ENCODE assay signal across 8 mouse cellular contexts in the genomic region with DNA sequence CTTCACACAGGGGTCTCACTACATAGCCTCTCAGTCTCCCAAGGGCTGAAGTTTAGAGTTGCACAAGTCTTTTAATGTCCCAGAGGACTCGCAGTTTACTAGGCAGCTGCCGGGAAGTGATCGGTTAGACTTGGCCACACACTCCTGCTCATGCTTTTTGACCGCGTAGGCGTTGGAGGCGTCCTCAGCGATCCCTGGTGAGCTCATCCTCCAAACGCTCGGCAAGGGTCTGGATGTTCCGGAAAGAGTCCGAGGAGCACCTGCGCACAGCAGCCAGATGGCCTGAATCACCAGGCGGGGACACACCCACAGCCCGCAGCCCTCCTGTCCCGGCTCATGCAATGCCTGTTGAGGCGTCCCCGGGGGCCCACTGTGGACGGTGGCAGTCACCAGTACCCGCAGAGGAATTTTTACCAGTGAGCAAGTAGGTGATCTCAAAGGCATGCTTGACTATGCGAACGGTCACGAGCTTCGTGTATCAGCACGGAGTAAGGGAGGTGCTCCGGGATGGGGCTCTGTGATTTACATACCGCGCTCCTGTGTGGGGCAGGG. TPM values are rescaled to one million over a fixed set of nuclear protein-coding genes. Genes with fewer than 3 reads are reported as not detected.
DNase-seq lines count a peak whose midpoint lies in the region; ATAC-seq and TF ChIP-seq lines count a peak whose summit lies in the region.

No protein-coding gene starts in this region.

- H3K79me2 ChIP-seq in heart, adult 2 months (replicated peaks; ENCODE audit: control insufficient read depth, insufficient read depth, low read length) = no peaks in the 10 kb centered on the region

- WGBS in heart, adult 2 months = 2% methylated on average over 28 of the region's 28 CpGs
- 3% methylated on average over 28 of the region's 28 CpGs for WGBS in lung, embryonic 16.5 days

- no peak for ATAC-seq in monocyte, adult 5-6 weeks (replicated peaks; ENCODE audit: insufficient number of reproducible peaks, low FRiP score, low TSS enrichment, poor library complexity, severe bottlenecking)
- ATAC-seq in lung, embryonic 16.5 days (ENCODE audit: low read depth) = no peak

- H3K9ac ChIP-seq in heart, adult 2 months (ENCODE audit: low read depth, low read length) = peak overlapping the region; percentile 28
- H3K9ac ChIP-seq in lung, embryonic 16.5 days (ENCODE audit: low read length) = peak overlapping the region; percentile 67

- peaks cover 4% of the 10 kb centered on the region for H3K4me1 ChIP-seq in heart, adult 2 months (ENCODE audit: control insufficient read depth, insufficient read depth, low read length)
- H3K4me1 ChIP-seq in lung, embryonic 16.5 days (replicated peaks; ENCODE audit: control insufficient read depth, insufficient read depth, low read length) = peaks cover 31% of the 10 kb centered on the region

- H3K27me3 ChIP-seq in heart, adult 2 months (ENCODE audit: control insufficient read depth, insufficient read depth, low read length) = no peaks in the 10 kb centered on the region
- H3K27me3 ChIP-seq in lung, embryonic 16.5 days (ENCODE audit: control insufficient read depth, insufficient read depth, low read depth, low read length) = no peaks in the 10 kb centered on the region

- DNase-seq in monocyte, adult 2 months (ENCODE audit: low read depth in 1 of 2, low spot score in 2 of 2) = peak; percentile 27 to 44
- peak; percentile 64 for DNase-seq in embryo, embryonic 11 days
- peak; percentile 79 to 86 for DNase-seq in heart, adult 2 months
- peak; percentile 57 for DNase-seq in kidney, adult 18-20 months
- peak; percentile 52 for DNase-seq in retina, embryonic 14.5 days (ENCODE audit: low spot score)
- no peak for DNase-seq in c-Kit-positive CD71-positive TER-119-positive erythroid progenitor cells, embryonic 14.5 days (ENCODE audit: low spot score)

- H3K36me3 ChIP-seq in heart, adult 2 months (ENCODE audit: control insufficient read depth, insufficient read depth, low read length) = no peaks in the 10 kb centered on the region
- no peaks in the 10 kb centered on the region for H3K36me3 ChIP-seq in lung, embryonic 16.5 days (ENCODE audit: control insufficient read depth, insufficient read depth, low read length)

- TF ChIP-seq POLR2A in heart, adult 2 months (IDR thresholded peaks at IDR 0.05; ENCODE audit: insufficient read depth, low read depth, low read length) = no peak

- H3K4me3 ChIP-seq in heart, adult 2 months = peak overlapping the region; percentile 45
- H3K4me3 ChIP-seq in lung, embryonic 16.5 days (ENCODE audit: low read length) = peak overlapping the region; percentile 40

- intact Hi-C loops in heart, adult 2 months (cut with DNase I) = no loop called here

- TF ChIP-seq EP300 in heart, adult 2 months (IDR thresholded peaks at IDR 0.05; ENCODE audit: insufficient read depth, low read depth, low read length) = peak; percentile 47; the same call in 1 of the 2 replicates

- no peak for TF ChIP-seq CTCF in heart, adult 2 months (IDR thresholded peaks at IDR 0.05)

- peak overlapping the region; percentile 70 for H3K4me2 ChIP-seq in lung, embryonic 16.5 days (ENCODE audit: low read depth, low read length)

- H3K9me3 ChIP-seq in lung, embryonic 16.5 days (ENCODE audit: control insufficient read depth, low read length) = no peaks in the 10 kb centered on the region

- peak overlapping the region; percentile 51 for H3K27ac ChIP-seq in heart, adult 2 months
- H3K27ac ChIP-seq in lung, embryonic 16.5 days (ENCODE audit: low read length) = peak overlapping the region; percentile 30; the same call in 1 of the 2 replicates

RNA-seq across cellular contexts. Expression of a gene that starts 7.3 kb away (rescaled TPM):
- 5.2 to 10.7 TPM (median 7.8 TPM) in 3 replicates for total RNA-seq in monocyte, adult 5-6 weeks (2017)
- total RNA-seq in heart, adult 2 months (2021) = 10 to 100 TPM; 15.3 to 18.8 TPM
- polyA plus RNA-seq in heart, adult 2 months (2012; rRNA removed) = 25.1 and 31.3 TPM in 2 replicates
- 28.1 and 31.4 TPM in 2 replicates for polyA plus RNA-seq in lung, embryonic 16.5 days (2015; fragmentation: Nextera tagmentation; extraction: Ambion mirVana)

RNA-seq across cellular contexts. Expression of a gene that starts 14.6 kb away (rescaled TPM):
- total RNA-seq in monocyte, adult 5-6 weeks (2017) = 85.9 to 113 TPM (median 106 TPM) in 3 replicates
- total RNA-seq in heart, adult 2 months (2021) = 10 to 100 TPM; 35.9 to 37.1 TPM
- 51.9 and 56.5 TPM in 2 replicates for polyA plus RNA-seq in heart, adult 2 months (2012; rRNA removed)
- 70.1 and 74.4 TPM in 2 replicates for polyA plus RNA-seq in lung, embryonic 16.5 days (2015; fragmentation: Nextera tagmentation; extraction: Ambion mirVana)

RNA-seq across cellular contexts. Expression of a gene that starts 25.8 kb away (rescaled TPM):
- total RNA-seq in monocyte, adult 5-6 weeks (2017) = not detected in 3 replicates
- total RNA-seq in heart, adult 2 months (2021) = not detected
- not detected in 2 replicates for polyA plus RNA-seq in heart, adult 2 months (2012; rRNA removed)
- polyA plus RNA-seq in lung, embryonic 16.5 days (2015; fragmentation: Nextera tagmentation; extraction: Ambion mirVana) = 9.7 and 9.8 TPM in 2 replicates
